Mouse (Mus musculus): ENCODE results near the gene Fbxo46.
A peak's percentile ranks its signal among the peaks of the same experiment; 100 is the strongest.

- no peak for TF ChIP-seq CTCF (IDR thresholded peaks at IDR 0.05; ENCODE audit: low read depth, low read length)
- TF ChIP-seq POLR2A (IDR thresholded peaks at IDR 0.05; ENCODE audit: extremely low read depth, insufficient read depth, low read length), result peak; percentile 39; the same call in 1 of the 2 replicates
Measured at GRCm38 (mm10) chr7:19149626-19150025, 30.0 kb downstream of the Fbxo46 start, which contains the start of gene Snrpd2.
